Mouse (Mus musculus): ENCODE results near the gene Timm17a. TPM values are rescaled to one million over a fixed set of nuclear protein-coding genes. Genes with fewer than 3 reads are reported as not detected.

Timm17a gene
- total RNA-seq, 2 experiments from 2014 or later = 282 to 343 TPM

GRCm38 (mm10) chr1:135265834-135266233 lies 47.7 kb downstream of the Timm17a start:
- Histone ChIP-seq H3K4me3 (no peak overlapping the region), H3K27ac (no peak overlapping the region)
- no peak for DNase-seq
- TF ChIP-seq CTCF (IDR thresholded peaks at IDR 0.05) = no peak
- intact Hi-C loops (cut with DNase I) = no loop called here

DNA sequence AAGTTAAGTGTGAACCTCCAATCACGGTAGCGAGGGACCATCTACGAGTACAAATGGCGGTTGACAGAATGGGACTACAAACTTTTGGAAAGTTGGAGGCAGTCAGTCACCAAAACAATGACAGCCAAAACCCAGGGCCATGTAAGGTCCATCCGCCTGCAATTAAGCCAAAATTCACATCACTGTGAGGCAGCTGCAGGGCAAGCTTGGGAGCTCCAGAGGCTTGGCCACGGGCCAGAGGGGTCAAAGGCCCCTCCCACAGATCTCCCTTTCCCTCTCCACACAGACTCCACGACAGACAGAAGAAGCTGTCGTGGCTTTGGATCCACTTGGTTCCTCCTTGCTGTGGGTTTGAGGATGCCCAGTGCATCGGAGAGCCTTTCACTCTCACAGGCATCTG lies 50.3 kb downstream of the Timm17a start:
- no peak for TF ChIP-seq CTCF (IDR thresholded peaks at IDR 0.05)
- intact Hi-C loops (cut with DNase I) = no loop called here
- Histone ChIP-seq H3K27ac (no peak overlapping the region), H3K4me3 (no peak overlapping the region)
- no peak for DNase-seq

- TF ChIP-seq CTCF (IDR thresholded peaks at IDR 0.05) = no peak
- Histone ChIP-seq H3K4me3 (no peak overlapping the region), H3K27ac (no peak overlapping the region)
- intact Hi-C loops (cut with DNase I) = no loop called here
- no peak for DNase-seq
These were observed 51.2 kb downstream of the Timm17a start for GRCm38 (mm10) chr1:135262329-135262728.

- no peak for TF ChIP-seq CTCF (IDR thresholded peaks at IDR 0.05)
- intact Hi-C loops (cut with DNase I) = no loop called here
- no peak for DNase-seq
- H3K27ac ChIP-seq = no peak overlapping the region; the same call in 1 of the 2 replicates
- H3K4me3 ChIP-seq = no peak overlapping the region
These were observed 52.6 kb downstream of the Timm17a start for GRCm38 (mm10) chr1:135260931-135261330.

DNA sequence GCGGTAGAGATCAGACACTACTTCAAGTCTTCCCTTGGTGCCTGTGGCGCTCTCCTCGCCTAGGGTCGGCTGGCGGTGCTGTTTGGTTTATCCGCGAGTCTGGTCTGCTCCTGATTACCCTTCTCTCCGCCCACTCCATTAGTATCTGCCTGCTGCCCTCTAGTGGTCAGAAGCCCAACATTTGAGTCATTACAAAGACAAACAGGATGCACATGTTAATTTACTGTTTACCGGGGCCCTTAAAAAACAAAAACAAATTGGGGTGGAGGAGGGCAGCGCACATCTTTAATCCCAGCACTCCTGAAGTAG lies 54.5 kb downstream of the Timm17a start:
- DNase-seq = peak; percentile 81
- Histone ChIP-seq H3K4me3 (peak overlapping the region; percentile 57), H3K27ac (peak overlapping the region; percentile 63)
- TF ChIP-seq CTCF (IDR thresholded peaks at IDR 0.05) = peak; percentile 84
- intact Hi-C loops (cut with DNase I) = loop anchor here (1.0 to 2.0 kb wide), 2 partner anchors 87 to 110 kb away; no protein-coding TSS in a partner anchor

- DNase-seq = peak; percentile 65
- no peak for TF ChIP-seq CTCF (IDR thresholded peaks at IDR 0.05)
- H3K4me3 ChIP-seq = peak within 1 kb of the TSS; percentile 57
- peak within 1 kb of the TSS; percentile 63 for H3K27ac ChIP-seq
- intact Hi-C loops (cut with DNase I) = loop anchor here (1.0 to 2.0 kb wide), 2 partner anchors 86 to 110 kb away; no protein-coding TSS in a partner anchor
These were observed 55.0 kb downstream of the Timm17a start, which contains the start of gene Elf3 for GRCm38 (mm10) chr1:135258380-135259127. Gene Elf3, minus strand, starts transcription at chr1:135258568.

- no peak for DNase-seq
- H3K27ac ChIP-seq = no peak overlapping the region
- intact Hi-C loops (cut with DNase I) = no loop called here
- no peak overlapping the region for H3K4me3 ChIP-seq
- no peak; the same call in 1 of the 2 replicates for TF ChIP-seq CTCF (IDR thresholded peaks at IDR 0.05)
These were observed 57.3 kb downstream of the Timm17a start for GRCm38 (mm10) chr1:135256299-135256698.

DNA sequence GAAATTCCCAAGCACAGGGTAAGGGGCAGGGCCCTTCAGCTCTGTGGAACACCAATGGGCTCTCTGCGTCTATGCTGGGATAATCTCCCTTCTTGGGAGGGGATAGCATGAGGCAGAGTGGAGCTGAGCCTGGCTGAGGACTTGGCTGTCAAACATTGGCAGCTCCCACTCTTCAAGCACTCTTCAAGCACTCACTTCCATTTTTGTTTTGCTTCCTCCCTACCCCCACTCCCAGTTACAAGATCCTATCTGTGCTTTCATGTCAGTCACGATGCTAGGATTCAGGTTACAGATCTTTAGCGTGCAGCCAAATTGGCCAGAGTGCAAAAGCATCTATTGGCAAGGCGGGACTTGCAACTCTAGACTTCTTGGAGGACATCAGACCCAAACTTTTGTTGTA lies 60.7 kb downstream of the Timm17a start:
- intact Hi-C loops (cut with DNase I) = no loop called here
- peak; percentile 75 for DNase-seq
- no peak for TF ChIP-seq CTCF (IDR thresholded peaks at IDR 0.05)
- no peak overlapping the region for H3K4me3 ChIP-seq
- peak overlapping the region; percentile 74 for H3K27ac ChIP-seq

- DNase-seq = no peak
- TF ChIP-seq CTCF (IDR thresholded peaks at IDR 0.05) = no peak
- Histone ChIP-seq H3K27ac (no peak overlapping the region), H3K4me3 (no peak overlapping the region)
- intact Hi-C loops (cut with DNase I) = no loop called here
These were observed 62.2 kb downstream of the Timm17a start for GRCm38 (mm10) chr1:135251405-135251804.

- intact Hi-C loops (cut with DNase I) = no loop called here
- TF ChIP-seq CTCF (IDR thresholded peaks at IDR 0.05) = no peak
- H3K27ac ChIP-seq = no peak overlapping the region
- no peak for DNase-seq
- no peak overlapping the region for H3K4me3 ChIP-seq
These were observed 62.9 kb downstream of the Timm17a start for GRCm38 (mm10) chr1:135250706-135251105.

GRCm38 (mm10) chr1:135248434-135248850 lies 65.1 kb downstream of the Timm17a start:
- Histone ChIP-seq H3K4me3 (no peak overlapping the region), H3K27ac (no peak overlapping the region)
- no peak for TF ChIP-seq CTCF (IDR thresholded peaks at IDR 0.05)
- DNase-seq = no peak
- intact Hi-C loops (cut with DNase I) = no loop called here

Other genes starting within 250 kb of the Timm17a start
- under 1 TPM; 0.08 to 0.86 TPM for gene Lgr6, start 208.5 kb downstream of the Timm17a start, total RNA-seq (2021)
- under 1 TPM in 1 of 2 experiments, not detected in 1; 0.17 TPM for gene Ptpn7, start 181.1 kb downstream of the Timm17a start, total RNA-seq (2021)
- 10 to 100 TPM; 16.5 to 17.8 TPM for gene Arl8a, start 167.0 kb downstream of the Timm17a start, total RNA-seq (2021)
- gene Gpr37l1, start 146.1 kb downstream of the Timm17a start, total RNA-seq (2021) = under 1 TPM; 0.38 to 0.56 TPM
- under 1 TPM; 0.22 to 0.28 TPM for gene Elf3, start 55.2 kb downstream of the Timm17a start, total RNA-seq (2021)
- gene Rnpep, start 29.7 kb downstream of the Timm17a start, total RNA-seq (2021) = 10 to 100 TPM; 11.9 to 15.8 TPM
- 1 to 10 TPM; 4.5 to 5.3 TPM for gene Lmod1, start 11.0 kb upstream of the Timm17a start, total RNA-seq (2021)
- gene Shisa4, start 61.5 kb upstream of the Timm17a start, total RNA-seq (2021) = 100 to 1,000 TPM; 139 to 152 TPM
- gene Ipo9, start 116.7 kb upstream of the Timm17a start, total RNA-seq (2021) = 10 to 100 TPM; 24.0 to 27.8 TPM

Data from gastrocnemius, adult 2 months (tissue).